Mouse (Mus musculus) adrenal gland, adult 8-10 months (tissue): ENCODE results near the gene Rora. TPM values are rescaled to one million over a fixed set of nuclear protein-coding genes. Genes with fewer than 3 reads are reported as not detected.

Experiments used
- DNase-seq: peaks from one replicate; pipeline ENCODE4 v3.0.0; 2022
- total RNA-seq, 4 experiments: library from RNA; stranded (reverse); gene quantifications; 2 replicates each; pipeline ENCODE4 v1.2.4; 2022

The Rora gene
- total RNA-seq, 4 experiments from 2014 or later: 72.5 to 179 (median 108) TPM

GRCm38 (mm10) chr9:69020381-69020780 is 366.8 kb downstream of the Rora start:
- DNase-seq: no peak

GRCm38 (mm10) chr9:69021482-69021881 is 367.9 kb downstream of the Rora start:
- DNase-seq: no peak

GRCm38 (mm10) chr9:69023314-69023713 is 369.7 kb downstream of the Rora start:
- no peak for DNase-seq

- no peak for DNase-seq
Measured at GRCm38 (mm10) chr9:69028177-69028576, 374.6 kb downstream of the Rora start.

- no peak for DNase-seq
Measured at GRCm38 (mm10) chr9:69034301-69034871, 380.8 kb downstream of the Rora start.

- no peak for DNase-seq
Measured at GRCm38 (mm10) chr9:69035456-69035855, 381.9 kb downstream of the Rora start.

- no peak for DNase-seq
Measured at GRCm38 (mm10) chr9:69036296-69036695, 382.7 kb downstream of the Rora start.

GRCm38 (mm10) chr9:69043920-69044613 is 390.5 kb downstream of the Rora start:
- no peak for DNase-seq

GRCm38 (mm10) chr9:69044614-69045133 is 391.1 kb downstream of the Rora start:
- DNase-seq: no peak

- DNase-seq: no peak
Measured at GRCm38 (mm10) chr9:69045908-69046307, 392.3 kb downstream of the Rora start.

GRCm38 (mm10) chr9:69050856-69051255 is 397.3 kb downstream of the Rora start:
- no peak for DNase-seq

- DNase-seq: no peak
Measured at GRCm38 (mm10) chr9:69051890-69052289, 398.3 kb downstream of the Rora start.

- DNase-seq: peak; percentile 68
Measured at GRCm38 (mm10) chr9:69055302-69055701, 401.7 kb downstream of the Rora start.

GRCm38 (mm10) chr9:69071203-69071867 is 417.7 kb downstream of the Rora start:
- no peak for DNase-seq

GRCm38 (mm10) chr9:69073271-69073670 is 419.7 kb downstream of the Rora start:
- no peak for DNase-seq

- DNase-seq: no peak
Measured at GRCm38 (mm10) chr9:69084086-69084719, 430.6 kb downstream of the Rora start.

- DNase-seq: peak; percentile 50
Measured at GRCm38 (mm10) chr9:69084720-69085661, 431.4 kb downstream of the Rora start.

- no peak for DNase-seq
Measured at GRCm38 (mm10) chr9:69086844-69087243, 433.3 kb downstream of the Rora start.

- no peak for DNase-seq
Measured at GRCm38 (mm10) chr9:69087325-69087724, 433.7 kb downstream of the Rora start.

GRCm38 (mm10) chr9:69090749-69091270 is 437.2 kb downstream of the Rora start:
- no peak for DNase-seq
